In the genomic region with DNA sequence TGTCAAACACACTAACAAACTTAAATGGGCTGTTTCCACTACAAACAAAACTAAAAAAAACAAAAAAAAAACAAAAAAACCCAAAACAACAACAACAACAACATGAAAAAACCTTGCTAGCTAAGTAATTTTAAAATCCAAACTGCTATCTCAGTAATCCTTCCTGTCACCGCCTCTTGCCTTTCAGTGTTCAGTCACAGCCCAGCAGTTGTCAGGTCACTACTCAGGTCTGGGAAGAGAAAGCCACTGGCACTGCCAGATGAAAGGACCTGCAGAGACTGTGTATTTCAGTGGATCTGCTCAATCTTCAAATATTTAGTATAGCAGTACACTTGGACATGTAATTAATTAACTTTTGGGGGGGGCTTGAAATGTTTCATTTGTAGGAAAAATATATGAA, we compare ENCODE assay signal across 26 mouse cellular contexts.
DNase-seq lines count a peak whose midpoint lies in the region; ATAC-seq and TF ChIP-seq lines count a peak whose summit lies in the region.
"Had no signal": no experiment of that assay in that cellular context is flagged by ENCODE, and none has a peak within 500 bp of the region (broad histone marks: within the 10 kb centered on the region; RNA-seq: fewer than 3 reads in every experiment).

No protein-coding gene starts in this region.

- H3K4me2 ChIP-seq in forebrain, embryonic 14.5 days (ENCODE audit: low read length): no peak overlapping the region
- no peak overlapping the region for H3K4me2 ChIP-seq in forebrain, postnatal 0 days (ENCODE audit: low read depth)
- H3K4me2 ChIP-seq in midbrain, embryonic 14.5 days (ENCODE audit: low read length): no peak overlapping the region
- H3K4me2 ChIP-seq: embryonic facial prominence, embryonic 12.5 days; embryonic facial prominence, embryonic 15.5 days; forebrain, embryonic 12.5 days; heart, embryonic 11.5 days; hindbrain, embryonic 15.5 days; intestine, embryonic 15.5 days had no signal

- no peak overlapping the region for H3K9ac ChIP-seq in forebrain, embryonic 14.5 days (ENCODE audit: low read length)
- H3K9ac ChIP-seq in forebrain, postnatal 0 days: no peak overlapping the region
- H3K9ac ChIP-seq in midbrain, embryonic 14.5 days (replicated peaks; ENCODE audit: low read length): no peak overlapping the region
- H3K9ac ChIP-seq: embryonic facial prominence, embryonic 12.5 days; embryonic facial prominence, embryonic 15.5 days; forebrain, embryonic 12.5 days; hindbrain, embryonic 15.5 days; intestine, embryonic 15.5 days had no signal

- intact Hi-C loops in heart, postnatal 10 days (cut with DNase I): no loop called here
- intact Hi-C loops in gastrocnemius, postnatal 14 days (cut with DNase I; ENCODE audit: low total_unique reads): no loop called here

- no peaks in the 10 kb centered on the region for H3K4me1 ChIP-seq in forebrain, embryonic 14.5 days (ENCODE audit: control insufficient read depth, insufficient read depth, low read length)
- H3K4me1 ChIP-seq in forebrain, postnatal 0 days (ENCODE audit: insufficient read depth): no peaks in the 10 kb centered on the region
- H3K4me1 ChIP-seq in midbrain, embryonic 14.5 days (ENCODE audit: control insufficient read depth, insufficient read depth, low read length): peaks cover 4% of the 10 kb centered on the region; the same call in 1 of the 2 replicates
- peaks cover 19% of the 10 kb centered on the region for H3K4me1 ChIP-seq in midbrain, embryonic 10.5 days
- H3K4me1 ChIP-seq: embryonic facial prominence, embryonic 15.5 days; intestine, embryonic 15.5 days had no signal

- H3K36me3 ChIP-seq in forebrain, embryonic 14.5 days (ENCODE audit: control insufficient read depth, insufficient read depth, low read length): no peaks in the 10 kb centered on the region
- H3K36me3 ChIP-seq in forebrain, postnatal 0 days (ENCODE audit: insufficient read depth): no peaks in the 10 kb centered on the region
- H3K36me3 ChIP-seq in midbrain, embryonic 14.5 days (ENCODE audit: control insufficient read depth, insufficient read depth, low read length): no peaks in the 10 kb centered on the region
- H3K36me3 ChIP-seq in midbrain, embryonic 10.5 days: no peaks in the 10 kb centered on the region
- H3K36me3 ChIP-seq: embryonic facial prominence, embryonic 12.5 days; embryonic facial prominence, embryonic 15.5 days; forebrain, embryonic 12.5 days; hindbrain, embryonic 10.5 days; hindbrain, embryonic 15.5 days; intestine, embryonic 15.5 days had no signal

- no peak overlapping the region for H3K27ac ChIP-seq in forebrain, embryonic 14.5 days (ENCODE audit: low read depth, low read length)
- no peak overlapping the region for H3K27ac ChIP-seq in forebrain, postnatal 0 days (ENCODE audit: low read depth, low read length)
- no peak overlapping the region for H3K27ac ChIP-seq in midbrain, embryonic 14.5 days (replicated peaks; ENCODE audit: low read depth, low read length)
- H3K27ac ChIP-seq in midbrain, embryonic 10.5 days (replicated peaks): no peak overlapping the region
- H3K27ac ChIP-seq: embryonic facial prominence, embryonic 12.5 days; embryonic facial prominence, embryonic 15.5 days; forebrain, embryonic 12.5 days; hindbrain, embryonic 15.5 days; intestine, embryonic 15.5 days had no signal

- peak; percentile 13 for DNase-seq in forebrain, embryonic 14.5 days (ENCODE audit: low spot score)
- no peak for DNase-seq in forebrain, postnatal 0 days
- peak; percentile 21 for DNase-seq in midbrain, embryonic 14.5 days
- DNase-seq in midbrain, embryonic 10.5 days (ENCODE audit: low spot score): no peak
- peak; percentile 52 for DNase-seq in embryo, embryonic 10.5 days (ENCODE audit: low spot score)
- peak; percentile 21 for DNase-seq in mesoderm, embryonic 11.5 days (ENCODE audit: low read depth, low spot score)
- DNase-seq in heart, postnatal 10 days: no peak
- DNase-seq in gastrocnemius, postnatal 14 days: no peak
- DNase-seq: adrenal gland, adult 8-10 months; adrenal gland, postnatal 25 days; cerebellum, adult 18-20 months; cerebellum, adult 9-10 months; cerebellum, postnatal 14 days; gastrocnemius, postnatal 10 days; heart, adult 11 months; heart, postnatal 36 days; kidney, adult 11 months had no signal

- no peak for ATAC-seq in forebrain, embryonic 14.5 days
- ATAC-seq in forebrain, postnatal 0 days: no peak
- ATAC-seq in midbrain, embryonic 14.5 days (ENCODE audit: low FRiP score, low TSS enrichment): no peak
- ATAC-seq: activated CD4-positive, CD25-positive, alpha-beta regulatory T cell, adult 4 months; forebrain, embryonic 16.5 days; intestine, embryonic 15.5 days had no signal

- no peaks in the 10 kb centered on the region for H3K27me3 ChIP-seq in forebrain, embryonic 14.5 days (replicated peaks; ENCODE audit: control insufficient read depth, insufficient read depth, low read length)
- no peaks in the 10 kb centered on the region for H3K27me3 ChIP-seq in forebrain, postnatal 0 days (ENCODE audit: insufficient read depth, low read length)
- H3K27me3 ChIP-seq in midbrain, embryonic 14.5 days (ENCODE audit: control insufficient read depth, insufficient read depth, low read length): no peaks in the 10 kb centered on the region
- H3K27me3 ChIP-seq in midbrain, embryonic 10.5 days (ENCODE audit: low read depth, poor library complexity, severe bottlenecking): no peaks in the 10 kb centered on the region
- H3K27me3 ChIP-seq: embryonic facial prominence, embryonic 12.5 days; embryonic facial prominence, embryonic 15.5 days; forebrain, embryonic 12.5 days; hindbrain, embryonic 15.5 days; intestine, embryonic 15.5 days had no signal

- no peak for TF ChIP-seq CTCF in forebrain, postnatal 0 days (IDR thresholded peaks at IDR 0.05; ENCODE audit: low read depth)

- no peak overlapping the region for H3K4me3 ChIP-seq in forebrain, embryonic 14.5 days (ENCODE audit: low read depth, low read length)
- H3K4me3 ChIP-seq in forebrain, postnatal 0 days (ENCODE audit: low read depth, low read length): no peak overlapping the region
- H3K4me3 ChIP-seq in midbrain, embryonic 14.5 days (replicated peaks; ENCODE audit: low read depth, low read length): no peak overlapping the region
- no peak overlapping the region for H3K4me3 ChIP-seq in midbrain, embryonic 10.5 days
- H3K4me3 ChIP-seq: embryonic facial prominence, embryonic 12.5 days; embryonic facial prominence, embryonic 15.5 days; forebrain, embryonic 12.5 days; hindbrain, embryonic 10.5 days; hindbrain, embryonic 15.5 days; intestine, embryonic 15.5 days had no signal

- WGBS in forebrain, embryonic 14.5 days: 23% methylated on average over 1 of the region's 1 CpGs
- WGBS in forebrain, postnatal 0 days: 51% methylated on average over 1 of the region's 1 CpGs
- 20% methylated on average over 1 of the region's 1 CpGs for WGBS in midbrain, embryonic 14.5 days
- WGBS in midbrain, embryonic 10.5 days: 24% methylated on average over 1 of the region's 1 CpGs

- no peaks in the 10 kb centered on the region for H3K9me3 ChIP-seq in forebrain, embryonic 14.5 days (replicated peaks; ENCODE audit: control insufficient read depth, low read length)
- no peaks in the 10 kb centered on the region for H3K9me3 ChIP-seq in forebrain, postnatal 0 days (ENCODE audit: low read length)
- H3K9me3 ChIP-seq in midbrain, embryonic 14.5 days (ENCODE audit: control insufficient read depth, low read length): no peaks in the 10 kb centered on the region
- no peaks in the 10 kb centered on the region for H3K9me3 ChIP-seq in midbrain, embryonic 10.5 days (replicated peaks)
- H3K9me3 ChIP-seq: embryonic facial prominence, embryonic 12.5 days; embryonic facial prominence, embryonic 15.5 days; forebrain, embryonic 12.5 days; hindbrain, embryonic 10.5 days; hindbrain, embryonic 15.5 days; intestine, embryonic 15.5 days had no signal

Comparison
In these comparisons a context has a peak if more than half of its experiments do, and no peak if none do; other contexts are left out.
1. DNase-seq: peak in forebrain, embryonic 14.5 days (single experiment), midbrain, embryonic 14.5 days (single experiment), embryo, embryonic 10.5 days (single experiment) and mesoderm, embryonic 11.5 days (single experiment); none in forebrain, postnatal 0 days (single experiment), midbrain, embryonic 10.5 days (single experiment), heart, postnatal 10 days (0 of 2) and gastrocnemius, postnatal 14 days (single experiment).